Mouse (Mus musculus) liver, embryonic 16.5 days (tissue): ENCODE data around the gene Nelfe. TPM values are rescaled to one million over a fixed set of nuclear protein-coding genes. Genes with fewer than 3 reads are reported as not detected.
"Not testable (repeated sequence)": the region's sequence is repeated elsewhere in the genome, so short reads cannot be mapped to it uniquely, and the experiment has no call there.

Experiments
- ATAC-seq: fragments of 200-750 bp; cut with Nextera tagmentation; 2 replicates; pipeline ENCODE4 v1.8.0; 2017; ENCODE audit warnings: low read depth, mild to moderate bottlenecking, moderate number of reproducible peaks, moderate library complexity
- H3K27ac ChIP-seq: fragments of 300-500 bp; sonication (generic); 2 replicates; pipeline ENCODE4 v1.5.1; 2014; ENCODE audit warnings: mild to moderate bottlenecking, low read length
- H3K27me3 ChIP-seq: fragments of 300-500 bp; sonication (generic); 2 replicates; pipeline ENCODE4 v1.6.1; 2014; ENCODE audit warnings: low read depth, low read length, mixed read lengths; ENCODE audit not compliant: control insufficient read depth, insufficient read depth
- H3K36me3 ChIP-seq: fragments of 300-500 bp; sonication (generic); 2 replicates; pipeline ENCODE4 v1.6.1; 2014; ENCODE audit warnings: mild to moderate bottlenecking; ENCODE audit not compliant: control insufficient read depth, insufficient read depth
- H3K4me1 ChIP-seq: fragments of 300-500 bp; sonication (generic); 2 replicates; pipeline ENCODE4 v1.6.1; 2014; ENCODE audit warnings: low read depth, low read length, mixed read lengths; ENCODE audit not compliant: control insufficient read depth
- H3K4me2 ChIP-seq: fragments of 300-500 bp; sonication (generic); 2 replicates; pipeline ENCODE4 v1.6.1; 2014; ENCODE audit warnings: low read depth, low read length, mixed read lengths
- H3K4me3 ChIP-seq: fragments of 300-500 bp; sonication (generic); 2 replicates; pipeline ENCODE4 v1.5.1; 2014; ENCODE audit warnings: low read depth, mild to moderate bottlenecking, low read length
- H3K9ac ChIP-seq: fragments of 300-500 bp; sonication (generic); 2 replicates; pipeline ENCODE4 v1.6.1; 2014; ENCODE audit warnings: low read depth, low read length
- H3K9me3 ChIP-seq: fragments of 300-500 bp; sonication (generic); replicated peaks from 2 replicates; pipeline ENCODE4 v1.6.1; 2016; ENCODE audit warnings: low read length; ENCODE audit not compliant: control insufficient read depth
- WGBS: fragments of 180-500 bp; shearing (Covaris S2); extraction: QIAGEN DNeasy Blood & Tissue Kit; methylation state at CpG from one replicate; pipeline ENCODE4 v1.1.7; 2014; ENCODE audit not compliant: insufficient replicate concordance; 5-methylcytosine and 5-hydroxymethylcytosine counted together
- microRNA-seq: library from miRNA; unstranded; fragments of <30 nt; microRNA quantifications from one replicate; pipeline ENCODE4, GENCODE M21; 2016
- polyA plus RNA-seq: library from polyadenylated mRNA; unstranded; fragments of >200 nt; fragmentation: Nextera tagmentation; extraction: Ambion mirVana; gene quantifications from 2 replicates; pipeline ENCODE4 v1.2.1, GENCODE M21; 2015

Nelfe gene
- polyA plus RNA-seq, 1 experiment from 2014 or later = 41.4 TPM

DNA sequence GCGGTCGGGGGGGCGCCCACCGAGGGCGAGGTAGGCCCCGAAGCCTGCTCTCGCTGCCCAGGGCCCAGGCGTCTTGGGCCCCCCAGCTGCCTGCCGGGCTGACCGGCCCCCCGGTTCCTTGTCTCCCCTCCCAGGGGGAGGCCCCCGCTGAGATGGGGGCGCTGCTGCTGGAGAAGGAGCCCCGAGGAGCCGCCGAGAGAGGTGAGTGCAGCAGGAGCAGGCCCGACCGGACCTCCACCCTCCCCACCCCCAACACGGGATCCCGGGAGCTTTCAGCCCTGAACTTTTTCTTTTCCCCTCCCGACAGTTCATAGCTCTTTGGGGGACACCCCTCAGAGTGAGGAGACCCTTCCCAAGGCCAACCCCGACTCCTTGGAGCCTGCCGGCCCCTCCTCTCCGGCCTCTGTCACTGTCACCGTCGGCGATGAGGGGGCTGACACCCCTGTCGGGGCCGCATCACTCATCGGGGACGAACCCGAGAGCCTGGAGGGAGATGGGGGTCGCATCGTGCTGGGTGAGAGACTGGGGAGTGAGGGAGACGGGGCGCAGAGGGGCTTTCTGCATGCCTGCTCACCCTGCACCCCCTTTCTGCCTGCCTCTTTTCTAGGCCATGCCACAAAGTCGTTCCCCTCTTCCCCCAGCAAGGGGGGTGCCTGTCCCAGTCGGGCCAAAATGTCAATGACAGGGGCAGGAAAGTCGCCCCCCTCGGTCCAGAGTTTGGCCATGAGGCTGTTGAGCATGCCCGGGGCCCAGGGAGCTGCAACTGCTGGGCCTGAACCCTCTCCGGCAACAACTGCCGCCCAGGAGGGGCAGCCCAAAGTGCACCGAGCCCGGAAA, 49.1 kb downstream of the Nelfe start:
- no peaks in the 10 kb centered on the region for H3K27me3 ChIP-seq
- peak overlapping the region; percentile 79 for H3K9ac ChIP-seq
- WGBS = 1% methylated on average over 35 of the region's 45 CpGs
- H3K4me3 ChIP-seq = peak overlapping the region; percentile 70
- peaks cover 3% of the 10 kb centered on the region; the same call in 1 of the 2 replicates for H3K36me3 ChIP-seq
- no peak for ATAC-seq
- H3K4me2 ChIP-seq = peak overlapping the region; percentile 92
- H3K9me3 ChIP-seq = no peaks in the 10 kb centered on the region
- H3K4me1 ChIP-seq = peaks cover 31% of the 10 kb centered on the region
- peak overlapping the region; percentile 87 for H3K27ac ChIP-seq

DNA sequence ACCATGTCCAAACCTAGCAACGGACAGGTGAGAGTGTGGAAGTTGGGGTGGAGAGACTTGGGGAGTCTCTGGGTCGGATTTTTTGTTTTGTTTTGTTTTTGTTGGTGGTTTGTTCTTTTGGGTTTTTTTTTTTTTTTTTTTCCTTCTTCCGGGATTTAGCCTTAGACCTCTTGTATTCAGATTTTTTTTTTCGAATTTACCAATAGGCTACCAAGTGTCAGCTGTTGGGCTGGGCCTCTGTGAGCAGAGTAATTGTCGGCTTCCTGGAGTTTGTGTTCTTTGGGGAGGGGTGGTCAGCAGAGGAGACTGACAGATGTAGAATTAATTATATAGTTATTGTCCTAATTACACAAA, 49.7 kb downstream of the Nelfe start:
- Histone ChIP-seq H3K4me2 (peak overlapping the region; percentile 92), H3K36me3 (peaks cover 3% of the 10 kb centered on the region; the same call in 1 of the 2 replicates), H3K27ac (peak overlapping the region; percentile 87), H3K4me1 (peaks cover 31% of the 10 kb centered on the region), H3K9ac (peak overlapping the region; percentile 79), H3K4me3 (peak overlapping the region; percentile 70), H3K9me3 (no peaks in the 10 kb centered on the region), H3K27me3 (no peaks in the 10 kb centered on the region)
- ATAC-seq = no peak
- WGBS = 0% methylated on average over 5 of the region's 5 CpGs

DNA sequence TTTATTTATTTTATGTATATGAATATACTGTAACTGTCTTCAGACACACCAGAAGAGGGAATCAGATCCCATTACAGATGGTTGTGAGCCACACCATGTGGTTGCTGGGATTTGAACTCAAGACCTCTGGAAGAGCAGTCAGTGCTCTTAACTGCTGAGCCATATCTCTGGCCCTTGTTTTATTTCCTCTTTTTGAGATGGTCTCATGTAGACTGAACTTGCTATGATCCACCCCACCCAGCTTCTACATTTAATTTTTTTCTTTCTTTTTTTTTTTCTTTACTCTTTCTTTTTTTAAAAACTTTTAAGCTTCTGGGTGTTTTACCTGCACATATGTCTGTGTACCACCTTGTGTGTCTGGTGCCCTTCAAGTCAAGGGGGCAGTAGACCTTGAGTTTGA, 50.6 kb downstream of the Nelfe start:
- H3K9ac ChIP-seq, H3K27ac ChIP-seq, H3K4me2 ChIP-seq, H3K36me3 ChIP-seq, H3K27me3 ChIP-seq, H3K4me3 ChIP-seq, ATAC-seq, H3K9me3 ChIP-seq: not testable (repeated sequence)
- H3K4me1 ChIP-seq = peaks cover 29% of the 10 kb centered on the region

DNA sequence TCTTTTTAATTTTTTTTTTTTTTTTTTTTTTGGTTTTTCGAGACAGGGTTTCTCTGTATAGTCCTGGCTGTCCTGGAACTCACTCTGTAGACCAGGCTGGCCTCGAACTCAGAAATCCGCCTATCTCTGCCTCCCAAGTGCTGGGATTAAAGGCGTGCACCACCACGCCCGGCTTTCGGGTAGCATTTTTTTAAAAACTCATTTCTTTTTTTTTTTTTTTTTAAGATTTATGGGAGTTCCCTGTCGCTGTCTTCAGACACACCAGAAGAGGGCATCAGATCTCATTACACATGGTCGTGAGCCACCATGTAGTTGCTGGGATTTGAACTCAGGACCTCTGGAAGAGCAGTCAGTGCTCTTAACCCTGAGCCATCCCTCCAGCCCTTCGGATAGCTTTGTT, 51.8 kb downstream of the Nelfe start:
- not testable (repeated sequence) for H3K9ac ChIP-seq, H3K4me3 ChIP-seq, H3K27me3 ChIP-seq, H3K27ac ChIP-seq, ATAC-seq, H3K9me3 ChIP-seq, H3K4me2 ChIP-seq
- peaks cover 18% of the 10 kb centered on the region for H3K4me1 ChIP-seq
- peaks cover 20% of the 10 kb centered on the region for H3K36me3 ChIP-seq
- 67% methylated on average over 9 of the region's 10 CpGs for WGBS

DNA sequence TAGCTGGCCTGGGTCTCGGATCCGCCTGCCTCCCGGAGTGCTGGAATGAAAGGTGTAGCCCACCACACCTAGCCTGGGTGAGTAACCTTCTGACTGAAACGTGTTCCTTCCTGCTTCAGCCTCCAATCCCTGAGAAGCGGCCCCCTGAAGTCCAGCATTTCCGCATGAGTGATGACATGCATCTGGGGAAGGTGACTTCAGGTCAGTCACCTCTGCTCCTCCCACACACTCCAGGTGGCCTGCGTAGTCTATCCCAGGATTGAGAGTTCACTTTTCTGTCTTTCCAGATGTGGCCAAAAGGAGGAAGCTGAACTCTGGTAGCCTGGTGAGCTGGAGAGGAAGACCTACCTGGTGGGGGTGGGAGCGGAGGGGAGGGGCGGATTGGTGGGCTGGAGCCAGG, 52.7 kb downstream of the Nelfe start:
- Histone ChIP-seq H3K27me3 (no peaks in the 10 kb centered on the region), H3K9me3 (no peaks in the 10 kb centered on the region), H3K4me2 (no peak overlapping the region), H3K4me3 (no peak overlapping the region), H3K9ac (no peak overlapping the region), H3K4me1 (peaks cover 9% of the 10 kb centered on the region), H3K36me3 (peaks cover 24% of the 10 kb centered on the region), H3K27ac (no peak overlapping the region)
- ATAC-seq = no peak
- WGBS = 83% methylated on average over 9 of the region's 9 CpGs

Small RNAs within 50 kb of the gene (microRNA-seq; reads per million reads assigned to microRNA genes)
- gene Mir6970 (not detected), gene Mir6971 (3.0 reads per million, percentile 8 among the genes with 10 or more reads in this experiment), gene Mir6972 (2.0 reads per million)

Other genes with a start within 250 kb of the Nelfe start
- gene Rnf5, start 246.7 kb upstream of the Nelfe start, polyA plus RNA-seq = 90.3 and 92.4 TPM in 2 replicates
- gene Agpat1, start 246.1 kb upstream of the Nelfe start, polyA plus RNA-seq = 18.4 and 21.3 TPM in 2 replicates
- 0.33 and 0.51 TPM in 2 replicates for gene Egfl8, start 234.4 kb upstream of the Nelfe start, polyA plus RNA-seq
- gene Ppt2, start 221.9 kb upstream of the Nelfe start, polyA plus RNA-seq = 11.4 and 13.8 TPM in 2 replicates
- not detected in 2 replicates for gene Prrt1, start 220.9 kb upstream of the Nelfe start, polyA plus RNA-seq
- 3.7 and 4.6 TPM in 2 replicates for gene Fkbpl, start 205.6 kb upstream of the Nelfe start, polyA plus RNA-seq
- gene Atf6b, start 203.2 kb upstream of the Nelfe start, polyA plus RNA-seq = 17.7 and 17.8 TPM in 2 replicates
- 0.20 and 0.27 TPM in 2 replicates for gene Tnxb, start 179.9 kb upstream of the Nelfe start, polyA plus RNA-seq
- gene C4b, start 106.5 kb upstream of the Nelfe start, polyA plus RNA-seq = 19.6 and 26.6 TPM in 2 replicates
- 0.70 and 4.9 TPM in 2 replicates for gene Cyp21a1, start 45.8 kb upstream of the Nelfe start, polyA plus RNA-seq
- 10.7 and 11.7 TPM in 2 replicates for gene Stk19, start 13.4 kb upstream of the Nelfe start, polyA plus RNA-seq
- gene Dxo, start 13.4 kb upstream of the Nelfe start, polyA plus RNA-seq = 25.6 and 27.6 TPM in 2 replicates
- gene Skiv2l, start 181 bp upstream of the Nelfe start, polyA plus RNA-seq = 24.8 and 27.3 TPM in 2 replicates
- 384 and 472 TPM in 2 replicates for gene Cfb, start 12.1 kb downstream of the Nelfe start, polyA plus RNA-seq
- 0.26 and 0.37 TPM in 2 replicates for gene Zbtb12, start 29.1 kb downstream of the Nelfe start, polyA plus RNA-seq
- gene Gm20547, start 31.7 kb downstream of the Nelfe start, polyA plus RNA-seq = not detected in 2 replicates
- 30.6 and 33.9 TPM in 2 replicates for gene C2, start 47.9 kb downstream of the Nelfe start, polyA plus RNA-seq
- 12.4 and 15.2 TPM in 2 replicates for gene Ehmt2, start 48.1 kb downstream of the Nelfe start, polyA plus RNA-seq
- gene Slc44a4, start 64.1 kb downstream of the Nelfe start, polyA plus RNA-seq = 2.6 and 3.6 TPM in 2 replicates
- gene Neu1, start 80.9 kb downstream of the Nelfe start, polyA plus RNA-seq = 17.8 and 20.6 TPM in 2 replicates
- gene Hspa1b, start 108.8 kb downstream of the Nelfe start, polyA plus RNA-seq = 0.05 TPM in 1 of 2 replicates, not detected in the other
- gene Gm20481, start 119.5 kb downstream of the Nelfe start, polyA plus RNA-seq = not detected in 2 replicates
- 0.87 and 1.5 TPM in 2 replicates for gene Hspa1a, start 121.8 kb downstream of the Nelfe start, polyA plus RNA-seq
- 0.21 and 0.27 TPM in 2 replicates for gene Hspa1l, start 122.3 kb downstream of the Nelfe start, polyA plus RNA-seq
- gene Lsm2, start 131.5 kb downstream of the Nelfe start, polyA plus RNA-seq = 97.6 and 103 TPM in 2 replicates
- 82.2 and 90.1 TPM in 2 replicates for gene Vars, start 150.6 kb downstream of the Nelfe start, polyA plus RNA-seq
- 0.09 and 0.13 TPM in 2 replicates for gene Vwa7, start 166.2 kb downstream of the Nelfe start, polyA plus RNA-seq
- gene Sapcd1, start 177.6 kb downstream of the Nelfe start, polyA plus RNA-seq = 2.2 and 2.6 TPM in 2 replicates
- 4.2 and 4.6 TPM in 2 replicates for gene Msh5, start 196.4 kb downstream of the Nelfe start, polyA plus RNA-seq
- gene Clic1, start 199.6 kb downstream of the Nelfe start, polyA plus RNA-seq = 112 and 121 TPM in 2 replicates
- 16.3 and 18.1 TPM in 2 replicates for gene Ddah2, start 208.6 kb downstream of the Nelfe start, polyA plus RNA-seq
- gene Ly6g6c, start 215.0 kb downstream of the Nelfe start, polyA plus RNA-seq = 0.24 and 0.37 TPM in 2 replicates
- gene Mpig6b, start 215.8 kb downstream of the Nelfe start, polyA plus RNA-seq = 3.4 and 4.5 TPM in 2 replicates
- gene Ly6g6e, start 226.5 kb downstream of the Nelfe start, polyA plus RNA-seq = 0.17 TPM in 1 of 2 replicates, not detected in the other
- gene Ly6g6d, start 227.7 kb downstream of the Nelfe start, polyA plus RNA-seq = 0.55 and 0.77 TPM in 2 replicates
- gene Ly6g6f, start 235.2 kb downstream of the Nelfe start, polyA plus RNA-seq = 4.0 and 5.7 TPM in 2 replicates
- gene Abhd16a, start 238.9 kb downstream of the Nelfe start, polyA plus RNA-seq = 47.4 and 52.1 TPM in 2 replicates